Mouse (Mus musculus): ENCODE measurements at regions not wholly inside any gene's neighbourhood (a gene's known extent, or its start where the extent isn't known, plus 50 kb on each side); places are given as distances from the start of the nearest gene placed in this dataset.

DNA sequence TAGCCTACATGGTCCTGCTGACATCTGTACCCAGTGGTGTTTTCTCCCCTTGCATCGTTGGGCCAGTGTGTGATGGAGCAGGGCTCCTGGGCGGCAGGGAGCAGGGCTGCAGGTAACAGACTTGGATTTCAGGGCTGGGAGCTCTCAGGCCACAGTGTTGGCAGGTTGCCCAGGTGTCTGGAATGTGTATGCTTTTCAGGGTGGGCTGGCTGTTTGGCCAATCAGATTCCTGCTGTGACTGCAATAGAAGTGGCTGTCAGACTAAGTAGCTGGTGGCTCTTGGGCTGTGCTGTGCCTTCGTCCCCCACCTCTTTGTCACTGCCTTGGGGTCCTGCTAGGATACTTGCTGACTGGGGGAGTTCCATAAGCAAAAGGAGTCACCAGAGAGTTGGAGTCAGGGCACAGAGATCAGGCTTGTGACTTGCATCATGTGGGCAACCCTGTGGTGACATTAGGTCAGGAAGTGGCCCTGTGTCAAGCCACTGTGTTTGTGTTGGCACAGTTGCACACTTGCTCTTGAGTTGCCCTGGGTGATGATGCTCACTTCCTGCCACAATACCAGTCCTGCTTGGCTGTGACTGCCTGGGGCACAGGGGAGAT, 183.1 kb downstream of the Fgf9 start:
- Histone ChIP-seq H3K27ac (replicated peaks in 1 of 2; ENCODE audit: control insufficient read depth in 1 of 2, insufficient read depth in 1 of 2, low read depth in 2 of 2, low read length in 2 of 2) (peak overlapping the region; percentile 65 to 84), H3K4me1 (ENCODE audit: control insufficient read depth in 2 of 2, insufficient read depth in 2 of 2, low read length in 2 of 2) (peaks cover 7 to 11% of the 10 kb centered on the region in 2 experiments), H3K9ac (ENCODE audit: low read length) (no peak overlapping the region), H3K36me3 (ENCODE audit: control insufficient read depth, insufficient read depth, low read length) (no peaks in the 10 kb centered on the region), H3K9me3 (ENCODE audit: control insufficient read depth, low read length) (no peaks in the 10 kb centered on the region), H3K27me3 (ENCODE audit: control insufficient read depth, insufficient read depth, low read length) (no peaks in the 10 kb centered on the region), H3K4me3 (ENCODE audit: control insufficient read depth in 1 of 2, insufficient read depth in 1 of 2, low read depth in 1 of 2, low read length in 2 of 2) (no peak overlapping the region), H3K4me2 (ENCODE audit: low read length) (peak overlapping the region; percentile 18; the same call in 1 of the 2 replicates)
- peak; percentile 93 for ATAC-seq (ENCODE audit: insufficient number of reproducible peaks, insufficient read depth, low FRiP score, low read depth)
- 13% methylated on average over 3 of the region's 3 CpGs for WGBS

DNA sequence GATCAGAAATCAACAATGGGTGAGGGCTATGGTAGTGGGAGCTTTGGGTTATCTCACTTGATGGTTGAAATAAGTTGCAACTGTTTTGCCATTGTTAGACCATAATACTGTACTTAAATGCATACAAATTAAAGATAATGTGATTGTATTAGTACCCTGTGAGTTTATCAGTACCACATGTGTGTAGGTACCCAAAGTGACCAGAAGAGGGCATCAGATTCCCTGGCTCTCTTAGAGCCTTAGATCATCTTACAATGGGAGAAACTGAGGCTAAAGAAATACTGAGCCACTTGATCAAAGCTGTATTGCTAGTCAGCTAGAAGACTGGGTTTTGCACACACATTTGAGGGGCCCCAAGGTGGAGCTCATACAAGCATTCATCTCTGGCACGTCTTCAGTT, 155.5 kb downstream of the Fgf9 start:
- Histone ChIP-seq H3K36me3 (ENCODE audit: control insufficient read depth, insufficient read depth, low read length) (no peaks in the 10 kb centered on the region), H3K9ac (ENCODE audit: low read length) (no peak overlapping the region), H3K27ac (replicated peaks in 1 of 2; ENCODE audit: control insufficient read depth in 1 of 2, insufficient read depth in 1 of 2, low read depth in 2 of 2, low read length in 2 of 2) (no peak overlapping the region), H3K27me3 (ENCODE audit: control insufficient read depth, insufficient read depth, low read length) (no peaks in the 10 kb centered on the region), H3K4me1 (ENCODE audit: control insufficient read depth in 2 of 2, insufficient read depth in 2 of 2, low read length in 2 of 2) (peaks cover 0 to 6% of the 10 kb centered on the region in 2 experiments; a peak in 2 of 4 replicates), H3K4me3 (ENCODE audit: control insufficient read depth in 1 of 2, insufficient read depth in 1 of 2, low read depth in 1 of 2, low read length in 2 of 2) (no peak overlapping the region), H3K4me2 (ENCODE audit: low read length) (no peak overlapping the region), H3K9me3 (ENCODE audit: control insufficient read depth, low read length) (no peaks in the 10 kb centered on the region)
- 96% methylated on average over 1 of the region's 1 CpGs for WGBS
- ATAC-seq (ENCODE audit: insufficient number of reproducible peaks, insufficient read depth, low FRiP score, low read depth): no peak

DNA sequence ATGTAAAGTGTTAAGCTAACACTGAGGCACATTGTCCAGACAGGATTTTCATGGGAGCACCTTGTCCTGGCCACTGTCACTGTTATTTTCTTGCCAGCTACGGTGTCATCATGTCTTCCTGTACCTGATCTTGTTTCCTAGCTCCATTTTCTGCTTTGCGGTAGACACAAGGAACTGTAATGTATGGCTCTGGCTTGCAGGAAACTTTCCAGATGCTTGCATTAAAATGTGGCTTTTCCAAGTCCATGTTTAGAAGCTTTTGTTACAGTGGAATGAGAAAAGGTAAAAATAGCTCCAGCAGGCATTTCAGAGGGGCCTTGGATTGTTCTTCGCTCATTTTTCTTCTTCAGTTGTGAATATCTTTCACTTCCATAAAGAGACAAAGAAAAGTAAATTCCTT, 154.1 kb downstream of the Fgf9 start:
- Histone ChIP-seq H3K27ac (replicated peaks in 1 of 2; ENCODE audit: control insufficient read depth in 1 of 2, insufficient read depth in 1 of 2, low read depth in 2 of 2, low read length in 2 of 2) (no peak overlapping the region), H3K36me3 (ENCODE audit: control insufficient read depth, insufficient read depth, low read length) (no peaks in the 10 kb centered on the region), H3K4me3 (ENCODE audit: control insufficient read depth in 1 of 2, insufficient read depth in 1 of 2, low read depth in 1 of 2, low read length in 2 of 2) (no peak overlapping the region), H3K4me2 (ENCODE audit: low read length) (no peak overlapping the region), H3K4me1 (ENCODE audit: control insufficient read depth in 2 of 2, insufficient read depth in 2 of 2, low read length in 2 of 2) (peaks cover 0 to 6% of the 10 kb centered on the region in 2 experiments; a peak in 2 of 4 replicates), H3K9me3 (ENCODE audit: control insufficient read depth, low read length) (no peaks in the 10 kb centered on the region), H3K27me3 (ENCODE audit: control insufficient read depth, insufficient read depth, low read length) (no peaks in the 10 kb centered on the region), H3K9ac (ENCODE audit: low read length) (no peak overlapping the region)
- no peak for ATAC-seq (ENCODE audit: insufficient number of reproducible peaks, insufficient read depth, low FRiP score, low read depth)
- WGBS: 70% methylated on average over 3 of the region's 3 CpGs

DNA sequence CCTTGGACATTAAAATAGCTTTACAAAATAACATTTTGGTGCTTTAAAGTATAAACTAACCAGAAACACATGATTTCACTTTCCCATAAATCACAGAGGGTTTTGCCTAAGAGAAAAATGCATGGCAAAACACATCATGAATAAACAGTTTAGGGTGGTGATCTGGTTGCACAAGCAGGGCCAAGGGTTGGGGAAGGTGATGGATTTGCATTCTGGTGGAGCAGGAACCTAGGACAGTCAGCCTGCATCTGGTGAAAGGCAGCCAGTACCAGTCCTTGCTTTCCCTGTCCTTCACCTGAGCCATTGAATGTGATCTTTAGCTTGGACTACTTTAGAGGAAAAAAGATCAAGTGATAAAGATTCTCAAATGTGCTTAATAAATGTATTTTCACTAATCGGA, 138.1 kb downstream of the Fgf9 start:
- H3K9me3 ChIP-seq (ENCODE audit: control insufficient read depth, low read length): no peaks in the 10 kb centered on the region
- H3K4me1 ChIP-seq (ENCODE audit: control insufficient read depth in 2 of 2, insufficient read depth in 2 of 2, low read length in 2 of 2): no peaks in the 10 kb centered on the region
- no peak overlapping the region for H3K27ac ChIP-seq (replicated peaks in 1 of 2; ENCODE audit: control insufficient read depth in 1 of 2, insufficient read depth in 1 of 2, low read depth in 2 of 2, low read length in 2 of 2)
- ATAC-seq (ENCODE audit: insufficient number of reproducible peaks, insufficient read depth, low FRiP score, low read depth): no peak
- 87% methylated on average over 1 of the region's 1 CpGs for WGBS
- H3K9ac ChIP-seq (ENCODE audit: low read length): no peak overlapping the region
- no peaks in the 10 kb centered on the region for H3K27me3 ChIP-seq (ENCODE audit: control insufficient read depth, insufficient read depth, low read length)
- H3K4me2 ChIP-seq (ENCODE audit: low read length): no peak overlapping the region
- no peaks in the 10 kb centered on the region for H3K36me3 ChIP-seq (ENCODE audit: control insufficient read depth, insufficient read depth, low read length)
- H3K4me3 ChIP-seq (ENCODE audit: control insufficient read depth in 1 of 2, insufficient read depth in 1 of 2, low read depth in 1 of 2, low read length in 2 of 2): no peak overlapping the region

DNA sequence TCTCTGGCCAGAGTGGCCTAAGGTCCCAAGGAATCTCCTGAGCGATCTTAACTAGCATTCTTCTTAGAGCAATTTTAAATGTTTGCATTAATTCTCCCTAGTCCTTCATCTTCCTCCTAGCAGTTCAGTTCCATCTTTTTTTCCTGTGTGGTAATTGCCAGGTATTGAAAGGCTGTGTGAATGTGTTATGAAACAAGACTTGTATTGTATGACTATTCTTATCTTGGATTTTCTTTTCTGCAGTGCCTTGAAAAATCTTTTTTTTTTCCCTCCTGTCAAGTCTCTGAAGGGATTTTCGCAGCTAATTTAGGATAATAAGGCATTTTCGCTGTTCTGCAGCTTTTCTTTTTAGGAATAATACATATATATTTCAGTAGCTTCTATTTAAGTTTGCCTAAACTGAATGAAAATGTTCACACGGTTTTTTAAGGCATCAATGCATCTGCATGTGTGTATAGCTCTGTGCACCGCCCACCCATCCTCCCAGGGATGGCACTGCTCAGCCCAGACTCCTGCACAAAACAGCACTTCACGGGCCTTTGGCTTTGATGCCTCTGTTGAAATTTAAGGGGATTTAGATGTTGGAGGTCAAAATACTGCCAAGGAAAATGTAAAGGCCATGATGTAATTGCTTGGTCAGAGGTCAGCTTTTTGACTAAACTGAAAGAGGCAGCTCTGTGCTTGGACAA, 132.4 kb downstream of the Fgf9 start:
- no peak for ATAC-seq (ENCODE audit: insufficient number of reproducible peaks, insufficient read depth, low FRiP score, low read depth)
- Histone ChIP-seq H3K27me3 (ENCODE audit: control insufficient read depth, insufficient read depth, low read length) (no peaks in the 10 kb centered on the region), H3K4me1 (ENCODE audit: control insufficient read depth in 2 of 2, insufficient read depth in 2 of 2, low read length in 2 of 2) (no peaks in the 10 kb centered on the region), H3K27ac (replicated peaks in 1 of 2; ENCODE audit: control insufficient read depth in 1 of 2, insufficient read depth in 1 of 2, low read depth in 2 of 2, low read length in 2 of 2) (no peak overlapping the region), H3K36me3 (ENCODE audit: control insufficient read depth, insufficient read depth, low read length) (no peaks in the 10 kb centered on the region), H3K4me3 (ENCODE audit: control insufficient read depth in 1 of 2, insufficient read depth in 1 of 2, low read depth in 1 of 2, low read length in 2 of 2) (no peak overlapping the region), H3K4me2 (ENCODE audit: low read length) (no peak overlapping the region), H3K9ac (ENCODE audit: low read length) (no peak overlapping the region), H3K9me3 (ENCODE audit: control insufficient read depth, low read length) (no peaks in the 10 kb centered on the region)
- WGBS: 64% methylated on average over 6 of the region's 6 CpGs

DNA sequence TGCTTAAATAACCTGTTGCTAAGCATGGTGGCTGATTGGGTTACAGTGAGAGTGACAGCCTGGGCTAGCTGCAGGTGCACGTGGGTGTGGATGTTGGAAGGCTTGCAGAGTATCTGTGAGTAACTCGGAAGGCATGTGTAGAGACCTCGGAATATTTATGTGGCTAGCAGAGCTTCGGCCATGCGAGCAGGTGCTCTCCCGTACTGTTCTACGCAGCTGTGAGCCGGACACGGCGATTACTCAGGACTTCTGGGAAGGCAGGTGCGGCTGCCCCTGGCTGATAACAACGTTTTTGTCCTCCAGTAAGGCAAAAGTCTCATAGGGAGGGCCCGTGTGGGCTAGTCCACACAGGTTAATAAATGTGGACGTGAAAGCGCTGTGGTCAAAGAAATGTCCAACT, 119.6 kb downstream of the Fgf9 start:
- H3K4me3 ChIP-seq (ENCODE audit: control insufficient read depth in 1 of 2, insufficient read depth in 1 of 2, low read depth in 1 of 2, low read length in 2 of 2): no peak overlapping the region
- no peak overlapping the region for H3K4me2 ChIP-seq (ENCODE audit: low read length)
- no peak overlapping the region for H3K27ac ChIP-seq (replicated peaks in 1 of 2; ENCODE audit: control insufficient read depth in 1 of 2, insufficient read depth in 1 of 2, low read depth in 2 of 2, low read length in 2 of 2)
- H3K9ac ChIP-seq (ENCODE audit: low read length): no peak overlapping the region
- H3K36me3 ChIP-seq (ENCODE audit: control insufficient read depth, insufficient read depth, low read length): no peaks in the 10 kb centered on the region
- H3K9me3 ChIP-seq (ENCODE audit: control insufficient read depth, low read length): no peaks in the 10 kb centered on the region
- WGBS: 82% methylated on average over 15 of the region's 15 CpGs
- H3K4me1 ChIP-seq (ENCODE audit: control insufficient read depth in 2 of 2, insufficient read depth in 2 of 2, low read length in 2 of 2): no peaks in the 10 kb centered on the region
- no peaks in the 10 kb centered on the region for H3K27me3 ChIP-seq (ENCODE audit: control insufficient read depth, insufficient read depth, low read length)
- ATAC-seq (ENCODE audit: insufficient number of reproducible peaks, insufficient read depth, low FRiP score, low read depth): no peak

DNA sequence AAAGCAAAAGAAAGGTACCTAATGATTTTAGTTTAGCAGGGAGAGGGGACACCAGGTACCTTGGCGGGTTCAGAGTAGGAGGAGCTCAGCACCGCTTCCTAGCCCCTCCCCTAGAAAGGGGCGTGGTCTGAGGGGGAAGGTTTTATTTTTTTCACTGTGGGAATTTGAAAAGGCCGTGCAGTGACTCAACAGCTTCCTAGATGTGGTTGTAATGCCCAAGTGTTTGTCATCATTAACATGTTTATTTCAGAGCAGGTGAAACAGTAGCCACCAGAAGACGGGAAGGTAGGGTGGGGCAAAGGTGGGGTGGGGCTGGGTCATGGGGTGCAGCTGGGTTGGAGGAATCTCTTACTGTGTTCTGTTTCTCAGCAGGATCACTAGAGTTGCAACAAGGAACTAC, 112.5 kb downstream of the Fgf9 start:
- Histone ChIP-seq H3K4me2 (ENCODE audit: low read length) (no peak overlapping the region), H3K9ac (ENCODE audit: low read length) (no peak overlapping the region), H3K27me3 (ENCODE audit: control insufficient read depth, insufficient read depth, low read length) (no peaks in the 10 kb centered on the region), H3K27ac (replicated peaks in 1 of 2; ENCODE audit: control insufficient read depth in 1 of 2, insufficient read depth in 1 of 2, low read depth in 2 of 2, low read length in 2 of 2) (no peak overlapping the region), H3K9me3 (ENCODE audit: control insufficient read depth, low read length) (no peaks in the 10 kb centered on the region), H3K36me3 (ENCODE audit: control insufficient read depth, insufficient read depth, low read length) (no peaks in the 10 kb centered on the region), H3K4me1 (ENCODE audit: control insufficient read depth in 2 of 2, insufficient read depth in 2 of 2, low read length in 2 of 2) (no peaks in the 10 kb centered on the region), H3K4me3 (ENCODE audit: control insufficient read depth in 1 of 2, insufficient read depth in 1 of 2, low read depth in 1 of 2, low read length in 2 of 2) (no peak overlapping the region)
- no peak for ATAC-seq (ENCODE audit: insufficient number of reproducible peaks, insufficient read depth, low FRiP score, low read depth)
- WGBS: 55% methylated on average over 5 of the region's 5 CpGs

DNA sequence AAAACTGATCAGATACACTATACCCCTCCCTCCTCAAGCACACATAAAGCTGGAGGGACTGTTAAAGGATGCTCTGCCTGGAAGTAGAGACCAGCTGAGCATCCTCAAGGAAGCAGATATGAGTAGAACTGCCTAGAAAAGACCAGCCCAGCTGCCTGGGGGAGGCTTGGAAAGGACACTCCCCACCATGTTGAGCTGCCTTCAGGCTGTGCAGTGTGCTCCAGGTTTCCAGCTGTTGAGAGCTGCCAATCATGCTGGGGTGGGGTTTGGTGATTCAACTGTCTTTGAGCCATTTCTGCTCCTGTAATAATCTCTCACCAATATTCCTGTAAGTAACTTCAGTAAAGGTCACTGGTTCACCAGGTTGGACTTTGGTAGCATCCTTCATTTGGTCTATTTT, 110.4 kb downstream of the Fgf9 start:
- H3K9me3 ChIP-seq (ENCODE audit: control insufficient read depth, low read length): no peaks in the 10 kb centered on the region
- ATAC-seq (ENCODE audit: insufficient number of reproducible peaks, insufficient read depth, low FRiP score, low read depth): no peak
- no peaks in the 10 kb centered on the region for H3K36me3 ChIP-seq (ENCODE audit: control insufficient read depth, insufficient read depth, low read length)
- H3K4me1 ChIP-seq (ENCODE audit: control insufficient read depth in 2 of 2, insufficient read depth in 2 of 2, low read length in 2 of 2): peaks cover 2 to 6% of the 10 kb centered on the region in 2 experiments; a peak in 2 of 4 replicates
- no peak overlapping the region for H3K27ac ChIP-seq (replicated peaks in 1 of 2; ENCODE audit: control insufficient read depth in 1 of 2, insufficient read depth in 1 of 2, low read depth in 2 of 2, low read length in 2 of 2)
- no peak overlapping the region for H3K4me3 ChIP-seq (ENCODE audit: control insufficient read depth in 1 of 2, insufficient read depth in 1 of 2, low read depth in 1 of 2, low read length in 2 of 2)
- H3K4me2 ChIP-seq (ENCODE audit: low read length): no peak overlapping the region
- no peaks in the 10 kb centered on the region for H3K27me3 ChIP-seq (ENCODE audit: control insufficient read depth, insufficient read depth, low read length)
- no peak overlapping the region for H3K9ac ChIP-seq (ENCODE audit: low read length)
